Mouse (Mus musculus): ENCODE measurements around the gene Timm50. TPM values are rescaled to one million over a fixed set of nuclear protein-coding genes. Genes with fewer than 3 reads are reported as not detected.
A peak's percentile ranks its signal among the peaks of the same experiment; 100 is the strongest.

Gene Timm50
- total RNA-seq, 2 experiments from 2014 or later: 66.3 to 66.6 TPM

GRCm38 (mm10) chr7:28268576-28268975, 43.3 kb downstream of the Timm50 start:
- no peak for DNase-seq

GRCm38 (mm10) chr7:28268042-28268531, 43.8 kb downstream of the Timm50 start:
- peak; percentile 62 to 69 for DNase-seq

- DNase-seq: peak; percentile 84 to 85
Observed at GRCm38 (mm10) chr7:28267129-28268041, 44.5 kb downstream of the Timm50 start, which contains the start of gene Eid2. Gene Eid2, plus strand, starts transcription at chr7:28267881.

- no peak for DNase-seq
Observed at GRCm38 (mm10) chr7:28265391-28265790, 46.5 kb downstream of the Timm50 start.

- DNase-seq: peak; percentile 35 to 81
Observed at GRCm38 (mm10) chr7:28263786-28264185, 48.1 kb downstream of the Timm50 start.

- no peak for DNase-seq
Observed at GRCm38 (mm10) chr7:28262861-28263260, 49.0 kb downstream of the Timm50 start.

Other genes with a start within 250 kb of the Timm50 start
- gene Fcgbp, start 240.8 kb downstream of the Timm50 start, total RNA-seq (2021): under 1 TPM; 0.22 to 0.64 TPM
- not detected for gene 9530053A07Rik, start 182.6 kb downstream of the Timm50 start, total RNA-seq (2021)
- gene Fbl, start 142.4 kb downstream of the Timm50 start, total RNA-seq (2021): 10 to 100 TPM; 28.9 to 32.8 TPM
- gene Dyrk1b, start 132.6 kb downstream of the Timm50 start, total RNA-seq (2021): 10 to 100 TPM; 26.0 to 32.6 TPM
- 10 to 100 TPM; 11.5 to 12.4 TPM for gene Eid2, start 44.2 kb downstream of the Timm50 start, total RNA-seq (2021)
- gene Eid2b, start 34.3 kb downstream of the Timm50 start, total RNA-seq (2021): 10 to 100 TPM; 13.9 to 15.5 TPM
- not detected for gene Selenov, start 20.9 kb downstream of the Timm50 start, total RNA-seq (2021)
- gene Dll3, start 9.8 kb downstream of the Timm50 start, total RNA-seq (2021): not detected
- gene Supt5, start 26.7 kb upstream of the Timm50 start, total RNA-seq (2021): 10 to 100 TPM; 53.4 to 60.9 TPM
- gene Rps16, start 38.6 kb upstream of the Timm50 start, total RNA-seq (2021): 100 to 1,000 TPM; 517 to 602 TPM
- 10 to 100 TPM; 11.3 to 13.4 TPM for gene Plekhg2, start 60.5 kb upstream of the Timm50 start, total RNA-seq (2021)
- gene Zfp36, start 68.2 kb upstream of the Timm50 start, total RNA-seq (2021): 10 to 100 TPM; 18.4 to 27.3 TPM
- 10 to 100 TPM; 21.8 TPM for gene Med29, start 80.6 kb upstream of the Timm50 start, total RNA-seq (2021)
- 10 to 100 TPM; 39.5 to 44.5 TPM for gene Paf1, start 80.9 kb upstream of the Timm50 start, total RNA-seq (2021)
- 1 to 10 TPM; 5.4 to 7.8 TPM for gene Gmfg, start 125.4 kb upstream of the Timm50 start, total RNA-seq (2021)
- under 1 TPM; 0.46 to 0.65 TPM for gene Lrfn1, start 139.9 kb upstream of the Timm50 start, total RNA-seq (2021)
- not detected for gene Ifnl2, start 198.4 kb upstream of the Timm50 start, total RNA-seq (2021)
- not detected for gene Ifnl3, start 210.8 kb upstream of the Timm50 start, total RNA-seq (2021)
- not detected for gene Sycn, start 228.8 kb upstream of the Timm50 start, total RNA-seq (2021)
- gene Nccrp1, start 235.2 kb upstream of the Timm50 start, total RNA-seq (2021): not detected